Mouse (Mus musculus): ENCODE measurements around the gene Sgo1. TPM values are rescaled to one million over a fixed set of nuclear protein-coding genes. Genes with fewer than 3 reads are reported as not detected.
"Not testable (repeated sequence)": the region's sequence is repeated elsewhere in the genome, so short reads cannot be mapped to it uniquely, and the experiment has no call there.

Sgo1 gene
- polyA plus RNA-seq, 2 experiments, result 16.0 to 27.3 TPM

DNA sequence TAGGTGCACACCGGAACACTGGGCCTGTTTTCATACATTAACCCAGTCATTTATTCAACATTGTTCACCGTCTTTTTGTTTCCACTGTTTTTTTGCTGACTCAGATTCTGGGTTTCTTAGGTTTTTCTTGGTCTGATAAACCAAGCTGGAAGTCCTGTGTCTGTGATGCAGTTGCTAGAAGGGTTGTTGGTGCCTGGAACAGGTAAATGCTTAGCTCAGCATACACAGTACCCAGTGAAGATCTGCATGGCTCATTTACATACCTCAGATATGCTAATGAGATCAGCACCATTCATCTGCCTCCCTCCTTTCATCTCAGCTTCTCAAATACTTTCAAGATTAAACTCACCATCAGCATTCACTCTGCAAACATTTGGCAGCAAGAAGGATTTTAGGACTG lies 30.5 kb downstream of the Sgo1 start:
- Histone ChIP-seq H3K4me1 (ENCODE audit: control insufficient read depth, insufficient read depth, low read length) (no peaks in the 10 kb centered on the region), H3K4me3 (replicated peaks; ENCODE audit: low read length) (no peak overlapping the region), H3K9ac (ENCODE audit: low read depth, low read length, severe bottlenecking) (no peak overlapping the region), H3K27me3 (ENCODE audit: control insufficient read depth, insufficient read depth, low read length) (no peaks in the 10 kb centered on the region), H3K4me2 (replicated peaks; ENCODE audit: low read depth, low read length, severe bottlenecking) (no peak overlapping the region), H3K36me3 (ENCODE audit: control insufficient read depth, insufficient read depth, low read length) (peaks cover 33% of the 10 kb centered on the region), H3K9me3 (ENCODE audit: control insufficient read depth, low read length) (no peaks in the 10 kb centered on the region), H3K27ac (replicated peaks; ENCODE audit: low read depth, low read length) (no peak overlapping the region)
- no peak for DNase-seq (ENCODE audit: low spot score)
- 90% methylated on average over 2 of the region's 2 CpGs for WGBS
- TF ChIP-seq POLR2A (IDR thresholded peaks at IDR 0.05; ENCODE audit: borderline replicate concordance, extremely low read depth, insufficient read depth, insufficient read length), result no peak
- no peak for ATAC-seq (ENCODE audit: low FRiP score, low read depth)

GRCm38 (mm10) chr17:53657391-53657790 lies 31.7 kb downstream of the Sgo1 start:
- ATAC-seq (ENCODE audit: low FRiP score, low read depth); H3K4me1 ChIP-seq (ENCODE audit: control insufficient read depth, insufficient read depth, low read length); H3K9ac ChIP-seq (ENCODE audit: low read depth, low read length, severe bottlenecking); H3K4me3 ChIP-seq (replicated peaks; ENCODE audit: low read length); H3K27ac ChIP-seq (replicated peaks; ENCODE audit: low read depth, low read length); H3K27me3 ChIP-seq (ENCODE audit: control insufficient read depth, insufficient read depth, low read length); DNase-seq (ENCODE audit: low spot score); H3K4me2 ChIP-seq (replicated peaks; ENCODE audit: low read depth, low read length, severe bottlenecking); H3K9me3 ChIP-seq (ENCODE audit: control insufficient read depth, low read length): not testable (repeated sequence)
- 70% methylated on average over 2 of the region's 2 CpGs for WGBS
- H3K36me3 ChIP-seq (ENCODE audit: control insufficient read depth, insufficient read depth, low read length), result peaks cover 37% of the 10 kb centered on the region

- ATAC-seq (ENCODE audit: low FRiP score, low read depth), result no peak
- no peak for DNase-seq (ENCODE audit: low spot score)
- Histone ChIP-seq H3K4me3 (replicated peaks; ENCODE audit: low read length) (no peak overlapping the region), H3K9ac (ENCODE audit: low read depth, low read length, severe bottlenecking) (no peak overlapping the region), H3K9me3 (ENCODE audit: control insufficient read depth, low read length) (no peaks in the 10 kb centered on the region), H3K4me2 (replicated peaks; ENCODE audit: low read depth, low read length, severe bottlenecking) (no peak overlapping the region), H3K4me1 (ENCODE audit: control insufficient read depth, insufficient read depth, low read length) (no peaks in the 10 kb centered on the region), H3K36me3 (ENCODE audit: control insufficient read depth, insufficient read depth, low read length) (peaks cover 31% of the 10 kb centered on the region), H3K27me3 (ENCODE audit: control insufficient read depth, insufficient read depth, low read length) (no peaks in the 10 kb centered on the region), H3K27ac (replicated peaks; ENCODE audit: low read depth, low read length) (no peak overlapping the region)
- 56% methylated on average over 6 of the region's 6 CpGs for WGBS
- TF ChIP-seq POLR2A (IDR thresholded peaks at IDR 0.05; ENCODE audit: borderline replicate concordance, extremely low read depth, insufficient read depth, insufficient read length), result no peak
These were observed 32.7 kb downstream of the Sgo1 start for GRCm38 (mm10) chr17:53656369-53656860.

DNA sequence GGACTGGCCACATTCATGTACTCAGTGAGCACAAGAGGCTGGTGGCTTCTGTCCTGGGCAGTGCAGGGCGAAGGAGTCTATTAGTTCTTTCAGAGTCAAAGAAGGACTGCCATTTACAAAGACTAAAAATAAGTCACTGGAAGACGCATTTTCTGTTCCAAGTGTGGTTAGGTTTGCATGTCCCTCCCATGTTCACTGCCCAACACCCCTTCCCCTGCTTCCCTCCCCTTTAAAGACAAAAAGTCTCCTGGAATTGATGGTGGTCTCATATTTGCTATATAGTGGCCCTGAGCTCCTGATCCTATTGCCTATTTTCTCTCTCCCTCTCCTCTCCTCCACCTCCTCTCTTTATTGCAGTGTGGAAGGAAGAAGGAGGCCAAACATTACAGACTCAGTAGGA lies 33.2 kb downstream of the Sgo1 start:
- no peak for TF ChIP-seq POLR2A (IDR thresholded peaks at IDR 0.05; ENCODE audit: borderline replicate concordance, extremely low read depth, insufficient read depth, insufficient read length)
- H3K9me3 ChIP-seq (ENCODE audit: control insufficient read depth, low read length), result no peaks in the 10 kb centered on the region
- H3K27ac ChIP-seq (replicated peaks; ENCODE audit: low read depth, low read length), result no peak overlapping the region
- H3K4me2 ChIP-seq (replicated peaks; ENCODE audit: low read depth, low read length, severe bottlenecking), result no peak overlapping the region
- WGBS, result 90% methylated on average over 2 of the region's 2 CpGs
- H3K4me3 ChIP-seq (replicated peaks; ENCODE audit: low read length), result no peak overlapping the region
- no peak for ATAC-seq (ENCODE audit: low FRiP score, low read depth)
- no peaks in the 10 kb centered on the region for H3K4me1 ChIP-seq (ENCODE audit: control insufficient read depth, insufficient read depth, low read length)
- no peaks in the 10 kb centered on the region for H3K27me3 ChIP-seq (ENCODE audit: control insufficient read depth, insufficient read depth, low read length)
- no peak overlapping the region for H3K9ac ChIP-seq (ENCODE audit: low read depth, low read length, severe bottlenecking)
- H3K36me3 ChIP-seq (ENCODE audit: control insufficient read depth, insufficient read depth, low read length), result peaks cover 31% of the 10 kb centered on the region
- DNase-seq (ENCODE audit: low spot score), result no peak

DNA sequence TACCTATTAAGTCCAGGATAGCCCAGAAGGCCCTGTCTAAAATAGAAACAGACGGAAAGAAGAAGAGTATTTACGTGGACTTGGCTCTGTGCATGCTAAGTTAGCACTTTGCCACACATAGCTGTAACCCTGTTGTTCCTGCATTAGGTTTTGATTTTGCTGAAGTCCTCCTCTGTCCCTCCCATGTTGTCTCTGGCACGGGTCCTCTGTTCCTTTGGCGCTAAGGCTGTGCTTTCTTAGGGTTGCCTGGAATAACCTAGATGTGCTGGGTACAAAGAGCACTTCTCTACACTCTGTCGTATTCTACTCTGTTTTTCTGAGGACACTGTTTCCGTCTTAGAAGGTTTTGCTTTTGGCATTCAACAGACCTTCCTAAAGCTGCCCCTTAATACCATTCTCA lies 34.1 kb downstream of the Sgo1 start:
- no peaks in the 10 kb centered on the region for H3K9me3 ChIP-seq (ENCODE audit: control insufficient read depth, low read length)
- H3K9ac ChIP-seq (ENCODE audit: low read depth, low read length, severe bottlenecking), result no peak overlapping the region
- ATAC-seq (ENCODE audit: low FRiP score, low read depth) (no peak), DNase-seq (ENCODE audit: low spot score) (no peak)
- H3K4me3 ChIP-seq (replicated peaks; ENCODE audit: low read length), result no peak overlapping the region
- TF ChIP-seq POLR2A (IDR thresholded peaks at IDR 0.05; ENCODE audit: borderline replicate concordance, extremely low read depth, insufficient read depth, insufficient read length), result no peak
- no peaks in the 10 kb centered on the region for H3K27me3 ChIP-seq (ENCODE audit: control insufficient read depth, insufficient read depth, low read length)
- WGBS, result 89% methylated on average over 6 of the region's 6 CpGs
- no peaks in the 10 kb centered on the region for H3K4me1 ChIP-seq (ENCODE audit: control insufficient read depth, insufficient read depth, low read length)
- H3K36me3 ChIP-seq (ENCODE audit: control insufficient read depth, insufficient read depth, low read length), result peaks cover 31% of the 10 kb centered on the region
- H3K4me2 ChIP-seq (replicated peaks; ENCODE audit: low read depth, low read length, severe bottlenecking), result no peak overlapping the region
- no peak overlapping the region for H3K27ac ChIP-seq (replicated peaks; ENCODE audit: low read depth, low read length)

- no peak overlapping the region for H3K4me2 ChIP-seq (replicated peaks; ENCODE audit: low read depth, low read length, severe bottlenecking)
- ATAC-seq (ENCODE audit: low FRiP score, low read depth), result no peak
- no peak overlapping the region for H3K9ac ChIP-seq (ENCODE audit: low read depth, low read length, severe bottlenecking)
- no peak for DNase-seq (ENCODE audit: low spot score)
- H3K27me3 ChIP-seq (ENCODE audit: control insufficient read depth, insufficient read depth, low read length), result no peaks in the 10 kb centered on the region
- 88% methylated on average over 4 of the region's 4 CpGs for WGBS
- H3K4me1 ChIP-seq (ENCODE audit: control insufficient read depth, insufficient read depth, low read length), result no peaks in the 10 kb centered on the region
- peaks cover 31% of the 10 kb centered on the region for H3K36me3 ChIP-seq (ENCODE audit: control insufficient read depth, insufficient read depth, low read length)
- no peak for TF ChIP-seq POLR2A (IDR thresholded peaks at IDR 0.05; ENCODE audit: borderline replicate concordance, extremely low read depth, insufficient read depth, insufficient read length)
- H3K9me3 ChIP-seq (ENCODE audit: control insufficient read depth, low read length), result no peaks in the 10 kb centered on the region
- no peak overlapping the region for H3K27ac ChIP-seq (replicated peaks; ENCODE audit: low read depth, low read length)
- H3K4me3 ChIP-seq (replicated peaks; ENCODE audit: low read length), result no peak overlapping the region
These were observed 34.5 kb downstream of the Sgo1 start for GRCm38 (mm10) chr17:53654596-53654995.

Measured in limb, embryonic 14.5 days (tissue).